Mouse (Mus musculus) embryonic facial prominence, embryonic 12.5 days (tissue): Measurements from ENCODE around the gene Gm7682. TPM values are rescaled to one million over a fixed set of nuclear protein-coding genes. Genes with fewer than 3 reads are reported as not detected.
"Not testable (repeated sequence)": the region's sequence is repeated elsewhere in the genome, so short reads cannot be mapped to it uniquely, and the experiment has no call there.

Experiments used
- ATAC-seq: fragments of 200-750 bp; cut with Nextera tagmentation; 2 replicates; pipeline ENCODE4 v1.8.0; 2017; ENCODE audit not compliant: insufficient number of reproducible peaks, insufficient read depth, low FRiP score, low TSS enrichment
- H3K27ac ChIP-seq: fragments of 300-500 bp; sonication (generic); 2 replicates; pipeline ENCODE4 v1.5.1; 2016; ENCODE audit warnings: mild to moderate bottlenecking
- H3K27me3 ChIP-seq: fragments of 300-500 bp; sonication (generic); 2 replicates; pipeline ENCODE4 v1.6.1; 2016; ENCODE audit warnings: mild to moderate bottlenecking, moderate library complexity
- H3K36me3 ChIP-seq: fragments of 300-500 bp; sonication (generic); 2 replicates; pipeline ENCODE4 v1.6.1; 2016; ENCODE audit warnings: mild to moderate bottlenecking
- H3K4me1 ChIP-seq: fragments of 300-500 bp; sonication (generic); 2 replicates; pipeline ENCODE4 v1.6.1; 2016
- H3K4me2 ChIP-seq: fragments of 300-500 bp; sonication (generic); replicated peaks from 2 replicates; pipeline ENCODE4 v1.6.1; 2016; ENCODE audit warnings: mild to moderate bottlenecking, moderate library complexity
- H3K4me3 ChIP-seq: fragments of 300-500 bp; sonication (generic); 2 replicates; pipeline ENCODE4 v1.5.1; 2016; ENCODE audit warnings: mild to moderate bottlenecking
- H3K9ac ChIP-seq: fragments of 300-500 bp; sonication (generic); 2 replicates; pipeline ENCODE4 v1.6.1; 2016; ENCODE audit warnings: mild to moderate bottlenecking, moderate library complexity
- H3K9me3 ChIP-seq: fragments of 300-500 bp; sonication (generic); 2 replicates; pipeline ENCODE4 v1.6.1; 2016; ENCODE audit warnings: mild to moderate bottlenecking, moderate library complexity
- WGBS: fragments of 180-500 bp; shearing (Covaris S2); methylation state at CpG from one replicate; pipeline ENCODE4 v1.1.7; 2016; 5-methylcytosine and 5-hydroxymethylcytosine counted together
- polyA plus RNA-seq: library from polyadenylated mRNA; unstranded; fragments of >200 nt; fragmentation: Nextera tagmentation; extraction: Ambion mirVana; gene quantifications from 2 replicates; pipeline ENCODE4 v1.2.1, GENCODE M21; 2016

The Gm7682 gene
- polyA plus RNA-seq: not detected in 2 replicates

DNA sequence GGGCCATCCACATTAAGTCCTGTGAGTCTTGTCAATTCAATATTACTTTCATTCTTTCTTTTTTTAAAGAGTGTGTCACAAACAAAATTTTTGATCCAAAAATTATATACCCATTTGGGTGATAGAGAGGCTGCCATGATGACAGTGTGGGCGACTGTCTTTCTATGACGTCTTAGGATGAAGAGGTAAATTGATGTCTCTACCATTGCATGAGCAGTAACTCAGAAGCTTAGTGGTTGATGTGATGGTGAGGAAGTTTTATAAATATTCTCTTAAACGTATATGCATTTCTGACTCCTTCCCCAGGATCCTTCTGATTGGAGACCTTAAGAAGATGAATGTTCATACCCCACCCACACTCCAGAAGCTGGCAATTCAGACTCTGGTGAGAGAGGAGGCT lies at the start of gene Gm7682:
Gene Gm7682, plus strand, starts transcription at position 301 of the 400 bp plus-strand sequence.
- H3K9ac ChIP-seq, H3K9me3 ChIP-seq, H3K36me3 ChIP-seq, ATAC-seq, H3K4me1 ChIP-seq, H3K4me3 ChIP-seq, H3K27me3 ChIP-seq, H3K27ac ChIP-seq, H3K4me2 ChIP-seq: not testable (repeated sequence)
- no CpG with 5 or more reads among the region's 3 CpGs for WGBS

Other genes starting within 250 kb of the Gm7682 start
- not detected in 2 replicates for gene Gm3106, start 227.8 kb upstream of the Gm7682 start, polyA plus RNA-seq
- not detected in 2 replicates for gene A430089I19Rik, start 139.0 kb upstream of the Gm7682 start, polyA plus RNA-seq
- gene Gm6502, start 131.3 kb upstream of the Gm7682 start, polyA plus RNA-seq: not detected in 2 replicates
- gene AA792892, start 106.0 kb upstream of the Gm7682 start, polyA plus RNA-seq: not detected in 2 replicates
- gene Gm3139, start 80.5 kb downstream of the Gm7682 start, polyA plus RNA-seq: not detected in 2 replicates
- gene Gm3147, start 170.6 kb downstream of the Gm7682 start, polyA plus RNA-seq: not detected in 2 replicates
- gene Gm6509, start 178.2 kb downstream of the Gm7682 start, polyA plus RNA-seq: not detected in 2 replicates
- gene Gm6205, start 202.6 kb downstream of the Gm7682 start, polyA plus RNA-seq: not detected in 2 replicates